8 mouse cellular contexts compared by ENCODE assay signal in the genomic region with DNA sequence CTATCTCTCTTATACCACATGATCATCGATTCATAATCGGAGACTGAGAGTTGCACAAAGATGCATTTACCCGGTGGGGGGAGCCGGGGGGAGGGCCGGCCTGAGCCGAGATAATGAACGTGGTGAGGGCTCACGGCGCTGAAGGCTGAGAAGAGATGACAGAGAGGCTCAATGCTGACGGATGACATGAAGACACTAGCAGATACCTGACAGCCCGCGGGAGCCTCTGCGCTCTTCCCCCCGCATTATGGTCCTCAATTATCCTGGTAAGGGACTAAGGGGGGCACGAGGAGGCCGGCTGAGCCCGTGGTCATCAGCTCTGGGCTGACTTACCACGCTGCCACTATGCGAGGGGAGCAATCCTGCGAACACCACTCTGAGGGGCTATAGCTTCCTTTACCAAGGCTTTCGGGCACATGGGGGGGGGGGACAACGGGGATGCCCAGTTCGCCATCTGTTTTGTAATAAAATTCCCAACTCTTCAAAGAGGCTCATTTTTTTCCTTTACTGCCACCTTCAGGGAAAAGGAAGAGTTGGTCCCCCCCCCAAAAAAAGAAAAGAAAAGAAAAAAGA.
DNase-seq lines count a peak whose midpoint lies in the region; ATAC-seq lines count a peak whose summit lies in the region.

No protein-coding gene starts in this region.

- WGBS in kidney, embryonic 16.5 days = 17% methylated on average over 23 of the region's 23 CpGs
- WGBS in hindbrain, embryonic 11.5 days = 17% methylated on average over 23 of the region's 23 CpGs
- WGBS in midbrain, embryonic 13.5 days = 12% methylated on average over 23 of the region's 23 CpGs

- peak; percentile 34; the same call in 1 of the 2 replicates for ATAC-seq in kidney, embryonic 16.5 days (ENCODE audit: low FRiP score, low TSS enrichment)
- ATAC-seq in hindbrain, embryonic 11.5 days (ENCODE audit: low FRiP score) = peak; percentile 77
- ATAC-seq in midbrain, embryonic 13.5 days = peak; percentile 61
- ATAC-seq in activated CD4-positive, CD25-positive, alpha-beta regulatory T cell, adult 4 months = no peak

- peak overlapping the region; percentile 42; the same call in 1 of the 2 replicates for H3K9ac ChIP-seq in kidney, embryonic 16.5 days (replicated peaks; ENCODE audit: low read length)
- H3K9ac ChIP-seq in hindbrain, embryonic 11.5 days (ENCODE audit: low read depth, low read length) = peak overlapping the region; percentile 12; the same call in 1 of the 2 replicates
- H3K9ac ChIP-seq in midbrain, embryonic 13.5 days (replicated peaks) = peak overlapping the region; percentile 63

- peaks cover 34% of the 10 kb centered on the region for H3K27me3 ChIP-seq in kidney, embryonic 16.5 days (ENCODE audit: insufficient read depth, low read length)
- no peaks in the 10 kb centered on the region for H3K27me3 ChIP-seq in hindbrain, embryonic 11.5 days (ENCODE audit: control insufficient read depth, insufficient read depth, low read length)
- peaks cover 22% of the 10 kb centered on the region for H3K27me3 ChIP-seq in midbrain, embryonic 13.5 days

- peaks cover 18% of the 10 kb centered on the region for H3K4me1 ChIP-seq in kidney, embryonic 16.5 days (ENCODE audit: insufficient read depth, low read length)
- H3K4me1 ChIP-seq in hindbrain, embryonic 11.5 days (replicated peaks; ENCODE audit: control insufficient read depth, insufficient read depth, low read length) = no peaks in the 10 kb centered on the region
- peaks cover 36% of the 10 kb centered on the region for H3K4me1 ChIP-seq in midbrain, embryonic 13.5 days (replicated peaks)

- H3K27ac ChIP-seq in kidney, embryonic 16.5 days (ENCODE audit: low read length) = no peak overlapping the region
- H3K27ac ChIP-seq in hindbrain, embryonic 11.5 days (ENCODE audit: low read depth, low read length) = peak overlapping the region; percentile 40
- H3K27ac ChIP-seq in midbrain, embryonic 13.5 days = peak overlapping the region; percentile 6; the same call in 1 of the 2 replicates

- H3K9me3 ChIP-seq in kidney, embryonic 16.5 days (ENCODE audit: low read length) = no peaks in the 10 kb centered on the region
- H3K9me3 ChIP-seq in hindbrain, embryonic 11.5 days (ENCODE audit: control insufficient read depth, low read length) = no peaks in the 10 kb centered on the region
- no peaks in the 10 kb centered on the region for H3K9me3 ChIP-seq in midbrain, embryonic 13.5 days

- H3K4me3 ChIP-seq in kidney, embryonic 16.5 days (ENCODE audit: low read length) = peak overlapping the region; percentile 38
- peak overlapping the region; percentile 15; the same call in 1 of the 2 replicates for H3K4me3 ChIP-seq in hindbrain, embryonic 11.5 days (ENCODE audit: low read depth, low read length)
- H3K4me3 ChIP-seq in midbrain, embryonic 13.5 days (replicated peaks) = peak overlapping the region; percentile 35

- H3K4me2 ChIP-seq in kidney, embryonic 16.5 days (replicated peaks; ENCODE audit: low read depth, low read length) = peak overlapping the region; percentile 64
- peak overlapping the region; percentile 47 for H3K4me2 ChIP-seq in hindbrain, embryonic 11.5 days (replicated peaks; ENCODE audit: low read depth, low read length)
- H3K4me2 ChIP-seq in midbrain, embryonic 13.5 days (replicated peaks) = peak overlapping the region; percentile 72

- H3K36me3 ChIP-seq in kidney, embryonic 16.5 days (ENCODE audit: insufficient read depth, low read length) = no peaks in the 10 kb centered on the region
- H3K36me3 ChIP-seq in hindbrain, embryonic 11.5 days (ENCODE audit: control insufficient read depth, insufficient read depth, low read length) = no peaks in the 10 kb centered on the region
- H3K36me3 ChIP-seq in midbrain, embryonic 13.5 days = no peaks in the 10 kb centered on the region

- DNase-seq in kidney, postnatal 14 days = no peak
- DNase-seq in cerebellum, adult 9-11 months = peak; percentile 72
- DNase-seq in hindbrain, embryonic 11.5 days (ENCODE audit: low spot score) = peak; percentile 59
- DNase-seq in yolk sac, embryonic 10.5 days (ENCODE audit: low spot score) = no peak
- no peak for DNase-seq in T-cell, adult 2 months (ENCODE audit: low spot score)

Comparison
In these comparisons a context has a peak if more than half of its experiments do, and no peak if none do; other contexts are left out.
1. H3K9ac ChIP-seq: peak in every context shown above with its lines; median percentile 63 in midbrain, embryonic 13.5 days; 42 in kidney, embryonic 16.5 days; 12 in hindbrain, embryonic 11.5 days.
2. DNase-seq: peak in cerebellum, adult 9-11 months (single experiment) and hindbrain, embryonic 11.5 days (single experiment); none in kidney, postnatal 14 days (single experiment), yolk sac, embryonic 10.5 days (single experiment) and T-cell, adult 2 months (single experiment).
3. Peak in every context shown above with its lines, with median percentiles within 50 percentile points of each other: H3K4me2 ChIP-seq and H3K4me3 ChIP-seq.